Mouse (Mus musculus) intestine, embryonic 16.5 days (tissue): ENCODE data around the gene H2-M11. TPM values are rescaled to one million over a fixed set of nuclear protein-coding genes. Genes with fewer than 3 reads are reported as not detected.

ENCODE experiments used
- ATAC-seq: fragments of 200-750 bp; cut with Nextera tagmentation; 2 replicates; pipeline ENCODE4 v1.8.0; 2017; ENCODE audit warnings: moderate TSS enrichment, moderate library complexity
- H3K27ac ChIP-seq: fragments of 300-500 bp; sonication (generic); 2 replicates; pipeline ENCODE4 v1.5.1; 2014; ENCODE audit warnings: mild to moderate bottlenecking, low read length
- H3K27me3 ChIP-seq: fragments of 300-500 bp; sonication (generic); replicated peaks from 2 replicates; pipeline ENCODE4 v1.6.1; 2014; ENCODE audit warnings: low read length, control low read depth, mixed read lengths; ENCODE audit not compliant: control insufficient read depth, insufficient read depth
- H3K36me3 ChIP-seq: fragments of 300-500 bp; sonication (generic); 2 replicates; pipeline ENCODE4 v1.6.1; 2014; ENCODE audit warnings: low read length, control low read depth; ENCODE audit not compliant: control insufficient read depth, insufficient read depth
- H3K4me1 ChIP-seq: fragments of 300-500 bp; sonication (generic); 2 replicates; pipeline ENCODE4 v1.6.1; 2014; ENCODE audit warnings: low read length, control low read depth, mixed read lengths; ENCODE audit not compliant: control insufficient read depth, insufficient read depth
- H3K4me2 ChIP-seq: fragments of 300-500 bp; sonication (generic); 2 replicates; pipeline ENCODE4 v1.6.1; 2014; ENCODE audit warnings: low read depth, low read length, control low read depth
- H3K4me3 ChIP-seq: fragments of 300-500 bp; sonication (generic); 2 replicates; pipeline ENCODE4 v1.5.1; 2014; ENCODE audit warnings: mild to moderate bottlenecking, low read length
- H3K9ac ChIP-seq: fragments of 300-500 bp; sonication (generic); 2 replicates; pipeline ENCODE4 v1.6.1; 2014; ENCODE audit warnings: low read depth, low read length
- H3K9me3 ChIP-seq: fragments of 300-500 bp; sonication (generic); 2 replicates; pipeline ENCODE4 v1.6.1; 2016; ENCODE audit warnings: low read length, control low read depth; ENCODE audit not compliant: control insufficient read depth
- WGBS: fragments of 180-500 bp; shearing (Covaris S2); extraction: QIAGEN DNeasy Blood & Tissue Kit; methylation state at CpG from one replicate; pipeline ENCODE4 v1.1.7; 2014; 5-methylcytosine and 5-hydroxymethylcytosine counted together
- polyA plus RNA-seq: library from polyadenylated mRNA; unstranded; fragments of >200 nt; fragmentation: Nextera tagmentation; extraction: Ambion mirVana; gene quantifications from 2 replicates; pipeline ENCODE4 v1.2.1, GENCODE M21; 2015

The H2-M11 gene
- polyA plus RNA-seq, result not detected in 2 replicates

DNA sequence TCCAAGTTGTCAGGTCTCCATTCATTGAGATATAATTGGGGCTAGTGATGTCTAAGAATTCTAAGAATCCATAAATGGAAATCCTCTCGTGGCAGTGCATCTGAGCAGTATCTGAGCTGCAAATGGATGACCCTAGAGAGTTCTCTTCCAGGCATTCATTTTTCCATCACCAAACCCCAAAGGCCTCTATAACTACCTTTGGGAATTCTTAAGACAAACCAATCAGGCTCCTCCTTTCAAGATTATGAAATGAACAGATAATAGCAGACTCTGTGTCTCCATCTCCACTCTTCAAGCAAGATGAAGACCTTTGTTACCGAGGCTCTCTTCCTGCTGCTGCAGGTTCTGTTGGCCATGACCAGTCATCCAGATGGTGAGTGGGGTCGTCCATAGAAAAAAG, at the start of gene H2-M11:
TSS of gene H2-M11 (plus strand) at position 301 of the 400 bp plus-strand sequence.
- H3K27me3 ChIP-seq, result no peaks in the 10 kb centered on the region
- no peaks in the 10 kb centered on the region for H3K36me3 ChIP-seq
- H3K9me3 ChIP-seq, result no peaks in the 10 kb centered on the region
- H3K4me3 ChIP-seq, result no peak within 1 kb of the TSS
- 65% methylated on average over 3 of the region's 3 CpGs for WGBS
- H3K27ac ChIP-seq, result no peak within 1 kb of the TSS
- no peak within 1 kb of the TSS for H3K9ac ChIP-seq
- ATAC-seq, result no peak
- no peaks in the 10 kb centered on the region for H3K4me1 ChIP-seq
- no peak within 1 kb of the TSS for H3K4me2 ChIP-seq

DNA sequence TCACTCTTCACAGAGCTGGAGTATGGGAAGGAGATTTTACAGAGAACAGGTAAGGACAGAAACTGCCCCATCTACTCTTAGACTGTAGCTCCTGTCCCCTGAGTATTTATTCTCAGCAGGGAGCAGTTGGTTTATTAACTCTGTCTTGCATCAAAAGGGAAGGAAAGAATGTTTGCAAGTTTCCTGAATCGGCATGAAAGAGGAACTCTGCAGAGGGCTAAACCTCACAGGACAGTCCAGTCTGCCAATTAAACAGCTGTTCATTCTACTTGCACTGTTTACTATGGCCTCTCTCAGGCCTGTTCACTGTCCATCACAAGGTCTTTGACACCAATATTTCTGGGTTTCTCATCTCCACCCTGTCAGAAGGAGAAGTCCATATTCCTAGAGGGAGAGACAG, 46.4 kb upstream of the H2-M11 start:
- no peaks in the 10 kb centered on the region for H3K36me3 ChIP-seq
- H3K27ac ChIP-seq, result no peak overlapping the region
- H3K27me3 ChIP-seq, result no peaks in the 10 kb centered on the region
- no peaks in the 10 kb centered on the region for H3K4me1 ChIP-seq
- H3K9me3 ChIP-seq, result no peaks in the 10 kb centered on the region
- WGBS, result 34% methylated on average over 1 of the region's 1 CpGs
- no peak for ATAC-seq
- no peak overlapping the region for H3K9ac ChIP-seq
- H3K4me2 ChIP-seq, result no peak overlapping the region
- no peak overlapping the region for H3K4me3 ChIP-seq

DNA sequence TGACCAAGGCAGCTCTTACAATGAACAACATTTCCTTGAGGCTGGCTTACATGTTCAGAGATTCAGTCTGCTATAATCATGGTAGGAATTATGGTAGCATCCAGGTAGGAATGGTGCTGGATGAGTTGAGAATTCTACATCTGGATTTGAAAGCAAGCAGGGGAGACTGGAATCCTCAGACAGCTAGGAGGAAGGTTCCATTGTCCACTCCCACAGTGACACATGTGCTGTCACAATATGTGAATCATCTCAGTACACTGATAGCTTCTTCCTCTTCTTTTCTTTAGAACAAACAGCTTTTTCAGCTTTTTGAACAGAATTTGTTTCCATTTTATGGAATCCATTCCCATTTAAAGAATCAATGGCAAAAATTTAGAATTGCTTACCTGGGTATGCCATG, 43.0 kb upstream of the H2-M11 start:
- Histone ChIP-seq H3K27me3 (no peaks in the 10 kb centered on the region), H3K27ac (no peak overlapping the region), H3K9me3 (no peaks in the 10 kb centered on the region), H3K4me1 (no peaks in the 10 kb centered on the region), H3K9ac (no peak overlapping the region), H3K4me2 (no peak overlapping the region), H3K36me3 (no peaks in the 10 kb centered on the region), H3K4me3 (no peak overlapping the region)
- no peak for ATAC-seq

Other genes starting within 250 kb of the H2-M11 start
- gene H2-M10.1, start 220.9 kb upstream of the H2-M11 start, polyA plus RNA-seq, result not detected in 2 replicates
- not detected in 2 replicates for gene H2-M10.3, start 178.7 kb upstream of the H2-M11 start, polyA plus RNA-seq
- not detected in 2 replicates for gene H2-M10.4, start 84.7 kb upstream of the H2-M11 start, polyA plus RNA-seq
- gene H2-M9, start 95.6 kb downstream of the H2-M11 start, polyA plus RNA-seq, result not detected in 2 replicates
- gene H2-M1, start 125.1 kb downstream of the H2-M11 start, polyA plus RNA-seq, result not detected in 2 replicates
- gene H2-M10.5, start 225.8 kb downstream of the H2-M11 start, polyA plus RNA-seq, result not detected in 2 replicates